Mouse (Mus musculus) embryonic facial prominence, embryonic 11.5 days (tissue): Measurements from ENCODE around the gene Clasrp. TPM values are rescaled to one million over a fixed set of nuclear protein-coding genes. Genes with fewer than 3 reads are reported as not detected.

Source experiments
- ATAC-seq: fragments of 200-750 bp; cut with Nextera tagmentation; replicated peaks from 2 replicates; pipeline ENCODE4 v1.8.0; 2017; ENCODE audit warnings: low read depth; ENCODE audit not compliant: insufficient number of reproducible peaks, low FRiP score, low TSS enrichment
- DNase-seq: peaks from one replicate; pipeline ENCODE4 v3.0.0-alpha.2; 2015; ENCODE audit warnings: low spot score
- H3K27ac ChIP-seq: fragments of 300-500 bp; sonication (generic); replicated peaks from 2 replicates; pipeline ENCODE4 v1.5.1; 2014; ENCODE audit warnings: mild to moderate bottlenecking, low read depth, low read length, control low read depth
- H3K27me3 ChIP-seq: fragments of 300-500 bp; sonication (generic); 2 replicates; pipeline ENCODE4 v1.6.1; 2014; ENCODE audit warnings: mild to moderate bottlenecking, low read length, moderate library complexity, mixed read lengths; ENCODE audit not compliant: control insufficient read depth, insufficient read depth
- H3K36me3 ChIP-seq: fragments of 300-500 bp; sonication (generic); replicated peaks from 2 replicates; pipeline ENCODE4 v1.6.1; 2014; ENCODE audit warnings: low read depth, mild to moderate bottlenecking, low read length, moderate library complexity, mixed read lengths; ENCODE audit not compliant: control insufficient read depth, insufficient read depth
- H3K4me1 ChIP-seq: fragments of 300-500 bp; sonication (generic); 2 replicates; pipeline ENCODE4 v1.6.1; 2014; ENCODE audit warnings: low read length, mixed read lengths; ENCODE audit not compliant: control insufficient read depth, insufficient read depth
- H3K4me2 ChIP-seq: fragments of 300-500 bp; sonication (generic); 2 replicates; pipeline ENCODE4 v1.6.1; 2014; ENCODE audit warnings: low read depth, mild to moderate bottlenecking, control low read depth, low read length, moderate library complexity
- H3K4me3 ChIP-seq: fragments of 300-500 bp; sonication (generic); 2 replicates; pipeline ENCODE4 v1.5.1; 2014; ENCODE audit warnings: low read depth, low read length, control low read depth
- H3K9ac ChIP-seq: fragments of 300-500 bp; sonication (generic); replicated peaks from 2 replicates; pipeline ENCODE4 v1.6.1; 2014; ENCODE audit warnings: mild to moderate bottlenecking, control low read depth, low read length
- H3K9me3 ChIP-seq: fragments of 300-500 bp; sonication (generic); replicated peaks from 2 replicates; pipeline ENCODE4 v1.6.1; 2016; ENCODE audit warnings: mild to moderate bottlenecking, low read length, inconsistent platforms, mixed read lengths; ENCODE audit not compliant: control insufficient read depth
- WGBS: fragments of 180-500 bp; shearing (Covaris S2); extraction: QIAGEN DNeasy Blood & Tissue Kit; methylation state at CpG from one replicate; pipeline ENCODE4 v1.1.7; 2014; 5-methylcytosine and 5-hydroxymethylcytosine counted together
- polyA plus RNA-seq: library from polyadenylated mRNA; unstranded; fragments of >200 nt; fragmentation: Nextera tagmentation; extraction: Ambion mirVana; gene quantifications from 2 replicates; pipeline ENCODE4 v1.2.1, GENCODE M21; 2014

The Clasrp gene
- polyA plus RNA-seq, 1 experiment from 2014 or later: 37.4 TPM

DNA sequence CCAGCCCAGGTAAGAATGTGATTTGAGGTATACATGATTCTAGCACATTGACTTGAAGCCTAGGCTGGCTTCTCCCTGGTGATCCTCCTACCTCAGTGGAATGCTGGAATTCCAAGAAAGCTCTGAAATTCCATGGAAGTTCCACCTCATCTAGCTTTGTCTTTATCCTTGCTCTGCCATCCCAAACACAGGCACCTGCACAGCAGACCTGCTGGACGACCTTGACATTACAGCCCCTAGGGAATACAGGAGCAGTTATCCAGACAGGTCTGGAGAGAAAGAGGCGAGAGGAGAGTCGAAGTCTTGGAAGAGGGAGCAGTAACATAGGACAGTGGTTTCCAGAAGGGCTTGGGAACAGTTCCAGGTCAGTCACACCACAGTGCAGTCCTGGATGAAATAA is 34.6 kb downstream of the Clasrp start:
- WGBS: 71% methylated on average over 3 of the region's 3 CpGs
- ATAC-seq (no peak), DNase-seq (no peak)
- no peak overlapping the region for H3K4me2 ChIP-seq
- no peaks in the 10 kb centered on the region for H3K9me3 ChIP-seq
- H3K27ac ChIP-seq: no peak overlapping the region
- no peaks in the 10 kb centered on the region for H3K27me3 ChIP-seq
- no peak overlapping the region for H3K9ac ChIP-seq
- H3K36me3 ChIP-seq: peaks cover 11% of the 10 kb centered on the region
- no peak overlapping the region for H3K4me3 ChIP-seq
- H3K4me1 ChIP-seq: peaks cover 3% of the 10 kb centered on the region

- no peaks in the 10 kb centered on the region for H3K27me3 ChIP-seq
- ATAC-seq (no peak), DNase-seq (no peak)
- H3K4me3 ChIP-seq: no peak overlapping the region
- no peaks in the 10 kb centered on the region for H3K9me3 ChIP-seq
- no peak overlapping the region for H3K27ac ChIP-seq
- H3K4me2 ChIP-seq: no peak overlapping the region
- peaks cover 11% of the 10 kb centered on the region for H3K36me3 ChIP-seq
- no peak overlapping the region for H3K9ac ChIP-seq
- H3K4me1 ChIP-seq: peaks cover 3% of the 10 kb centered on the region
- 90% methylated on average over 8 of the region's 8 CpGs for WGBS
Observed at GRCm38 (mm10) chr7:19567426-19567825, 36.9 kb downstream of the Clasrp start.

- no peaks in the 10 kb centered on the region for H3K9me3 ChIP-seq
- H3K36me3 ChIP-seq: peaks cover 11% of the 10 kb centered on the region
- DNase-seq (no peak), ATAC-seq (no peak)
- WGBS: 92% methylated on average over 2 of the region's 2 CpGs
- H3K4me2 ChIP-seq: no peak overlapping the region
- H3K4me1 ChIP-seq: no peaks in the 10 kb centered on the region; the same call in 1 of the 2 replicates
- H3K27me3 ChIP-seq: no peaks in the 10 kb centered on the region
- H3K4me3 ChIP-seq: no peak overlapping the region
- H3K27ac ChIP-seq: no peak overlapping the region
- no peak overlapping the region for H3K9ac ChIP-seq
Observed at GRCm38 (mm10) chr7:19565803-19566202, 38.5 kb downstream of the Clasrp start.

DNA sequence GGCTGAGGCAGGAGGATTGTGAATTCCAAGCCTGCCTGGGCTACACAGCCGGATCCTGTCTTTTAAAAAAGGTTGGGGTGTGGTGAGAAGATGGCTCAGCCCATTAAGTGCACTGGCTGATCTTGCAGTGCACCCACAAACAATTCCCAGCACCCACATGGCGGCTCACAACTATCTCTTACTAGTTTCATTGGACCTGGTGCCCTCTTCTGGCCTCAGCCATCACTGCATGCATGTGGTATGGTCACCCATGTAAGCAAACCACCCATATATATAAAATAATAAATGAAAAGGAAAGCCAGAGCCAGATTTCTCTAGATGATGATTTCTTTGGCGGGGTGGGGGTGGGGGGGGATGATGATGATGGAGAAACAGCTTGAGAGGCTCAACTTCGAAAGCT is 39.8 kb downstream of the Clasrp start:
- Histone ChIP-seq H3K27ac (no peak overlapping the region), H3K36me3 (peaks cover 8% of the 10 kb centered on the region), H3K9ac (no peak overlapping the region), H3K4me2 (no peak overlapping the region), H3K9me3 (no peaks in the 10 kb centered on the region), H3K4me3 (no peak overlapping the region), H3K27me3 (no peaks in the 10 kb centered on the region), H3K4me1 (peaks cover 7% of the 10 kb centered on the region)
- DNase-seq (no peak), ATAC-seq (no peak)
- WGBS: 83% methylated on average over 4 of the region's 4 CpGs

- no peak for ATAC-seq
- H3K9ac ChIP-seq: no peak overlapping the region
Observed at GRCm38 (mm10) chr7:19563884-19564283, 40.4 kb downstream of the Clasrp start.

DNA sequence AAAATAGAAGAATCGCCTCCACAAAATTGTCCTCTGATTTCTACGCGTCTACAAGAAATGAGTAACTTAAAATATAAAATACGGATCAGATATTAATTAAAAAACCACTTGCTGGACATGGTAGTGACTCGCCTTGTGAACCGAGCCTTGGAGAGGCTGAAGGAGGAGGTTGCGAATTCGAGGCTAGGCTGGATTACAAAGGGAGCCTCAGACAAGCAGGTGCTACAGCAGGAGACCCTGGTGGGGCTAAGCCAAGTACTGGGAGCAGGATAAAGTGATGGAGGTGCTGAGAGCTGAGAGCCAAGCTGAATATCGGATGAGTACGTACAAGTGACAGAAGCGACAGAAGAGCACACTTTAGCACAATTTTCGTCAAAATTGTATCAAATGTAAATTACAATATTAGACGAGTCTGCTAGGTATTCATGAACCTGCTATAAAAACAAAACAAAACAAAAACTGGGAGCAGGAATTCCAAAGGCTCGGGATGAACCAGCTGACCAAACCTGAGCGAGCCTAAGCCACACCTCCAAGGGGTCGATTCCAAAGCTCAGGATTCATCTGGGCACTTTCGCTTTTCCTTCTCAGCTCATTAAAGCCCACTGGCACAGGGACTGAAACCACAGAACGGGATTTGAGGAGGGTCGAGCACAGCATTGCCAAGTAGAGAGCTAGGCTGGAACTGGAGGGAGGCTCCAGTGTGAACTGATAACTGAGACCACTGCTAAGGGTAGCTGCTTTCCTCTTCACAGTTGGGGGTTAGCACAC is 41.5 kb downstream of the Clasrp start, which contains the start of gene Ppp1r37:
Ppp1r37 (minus strand) TSS at position 434 of the 768 bp plus-strand sequence.
- peak within 1 kb of the TSS; percentile 96 for H3K4me3 ChIP-seq
- 4% methylated on average over 19 of the region's 19 CpGs for WGBS
- H3K9ac ChIP-seq: peak within 1 kb of the TSS; percentile 94
- H3K4me1 ChIP-seq: peaks cover 12% of the 10 kb centered on the region
- no peaks in the 10 kb centered on the region for H3K27me3 ChIP-seq
- no peaks in the 10 kb centered on the region for H3K9me3 ChIP-seq
- H3K4me2 ChIP-seq: peak within 1 kb of the TSS; percentile 87
- peaks cover 8% of the 10 kb centered on the region for H3K36me3 ChIP-seq
- DNase-seq (peak; percentile 62), ATAC-seq (no peak; the same call in 1 of the 2 replicates)
- peak within 1 kb of the TSS; percentile 78 for H3K27ac ChIP-seq

More at GRCm38 (mm10) chr7:19563884-19564283, 40.4 kb downstream of the Clasrp start:
- Histone ChIP-seq H3K27ac (no peak overlapping the region), H3K4me2 (no peak overlapping the region), H3K4me3 (no peak overlapping the region), H3K9me3 (no peaks in the 10 kb centered on the region), H3K27me3 (no peaks in the 10 kb centered on the region), H3K4me1 (peaks cover 12% of the 10 kb centered on the region), H3K36me3 (peaks cover 8% of the 10 kb centered on the region)
- WGBS: 83% methylated on average over 3 of the region's 3 CpGs
- DNase-seq: no peak

GRCm38 (mm10) chr7:19561765-19562642 is 42.3 kb downstream of the Clasrp start:
- DNase-seq (peak; percentile 96), ATAC-seq (peak; percentile 37; the same call in 1 of the 2 replicates)
- Histone ChIP-seq H3K9ac (peak overlapping the region; percentile 94), H3K4me1 (peaks cover 12% of the 10 kb centered on the region), H3K36me3 (peaks cover 8% of the 10 kb centered on the region), H3K4me3 (peak overlapping the region; percentile 96), H3K27ac (peak overlapping the region; percentile 78), H3K9me3 (no peaks in the 10 kb centered on the region), H3K4me2 (peak overlapping the region; percentile 87), H3K27me3 (no peaks in the 10 kb centered on the region)
- WGBS: under 1% methylated on average over 102 of the region's 102 CpGs
